Mouse (Mus musculus) G1E-ER4 (cell line): ENCODE data around the gene Lsp1. TPM values are rescaled to one million over a fixed set of nuclear protein-coding genes. Genes with fewer than 3 reads are reported as not detected.

Source experiments
- GATA1 ChIP-seq: IDR thresholded peaks from one replicate; pipeline ENCODE4 v1.8.0; 2012; ENCODE audit warnings: low read length, inconsistent platforms
- polyA plus RNA-seq: library from polyadenylated mRNA; stranded (reverse); fragments of >175 nt; gene quantifications from 2 replicates; pipeline ENCODE4 v1.2.3, GENCODE M21; 2012

Lsp1 gene
- polyA plus RNA-seq, 1 experiment, result not detected

- TF ChIP-seq GATA1, result no peak
These were observed 837 bp downstream of the Lsp1 start for GRCm38 (mm10) chr7:142461446-142461845.

GRCm38 (mm10) chr7:142462190-142462589 is 1.6 kb downstream of the Lsp1 start:
- TF ChIP-seq GATA1, result no peak

DNA sequence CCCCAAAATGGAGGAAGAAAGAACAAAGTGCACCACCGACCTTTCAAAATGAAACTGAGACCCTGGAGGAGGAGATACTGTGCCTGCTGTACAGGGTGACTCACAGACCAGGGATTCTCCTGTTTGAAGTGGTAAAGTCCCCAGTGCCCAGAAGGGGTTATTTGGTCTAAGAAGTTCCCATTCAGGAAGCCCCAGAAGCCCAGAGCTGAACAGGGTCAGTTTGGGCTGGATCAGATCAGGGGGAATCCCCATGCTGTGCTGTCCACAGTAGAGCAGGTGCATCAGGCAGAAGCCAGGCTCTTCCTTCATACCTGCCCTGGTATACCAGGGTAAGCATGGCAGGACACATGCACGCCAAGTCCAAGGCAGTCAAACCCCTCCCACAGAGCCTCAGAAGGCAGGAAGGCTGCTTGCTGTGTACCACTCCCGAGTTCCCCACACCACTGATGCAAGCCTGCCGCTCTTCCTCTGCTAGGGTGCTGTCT is 2.0 kb downstream of the Lsp1 start:
- TF ChIP-seq GATA1, result no peak

DNA sequence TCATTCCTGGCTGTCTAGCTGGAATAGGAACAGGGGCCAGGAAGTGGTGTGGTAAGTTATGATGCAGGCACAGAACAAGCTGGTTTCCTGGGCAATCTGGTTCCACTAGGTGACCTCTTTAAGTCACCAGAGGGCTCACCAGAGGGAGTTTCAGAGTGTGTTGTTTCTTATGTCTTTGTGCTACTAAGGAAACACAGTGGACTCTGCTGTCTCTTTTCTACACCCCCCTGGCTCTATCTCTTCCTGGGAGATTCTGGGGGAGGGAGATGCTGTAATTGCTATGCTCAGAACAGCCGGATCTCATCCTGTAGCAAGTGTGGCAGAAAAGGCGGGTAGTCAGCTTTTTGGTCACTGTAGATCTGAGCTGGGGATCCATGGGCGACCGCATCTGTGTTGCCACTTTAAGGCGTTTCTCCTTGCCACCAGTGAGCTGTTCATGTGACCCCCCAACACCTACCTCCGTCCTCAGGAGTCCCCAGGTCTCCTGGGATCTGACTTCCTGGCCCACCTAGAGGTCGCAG is 9.6 kb downstream of the Lsp1 start:
- no peak for TF ChIP-seq GATA1

DNA sequence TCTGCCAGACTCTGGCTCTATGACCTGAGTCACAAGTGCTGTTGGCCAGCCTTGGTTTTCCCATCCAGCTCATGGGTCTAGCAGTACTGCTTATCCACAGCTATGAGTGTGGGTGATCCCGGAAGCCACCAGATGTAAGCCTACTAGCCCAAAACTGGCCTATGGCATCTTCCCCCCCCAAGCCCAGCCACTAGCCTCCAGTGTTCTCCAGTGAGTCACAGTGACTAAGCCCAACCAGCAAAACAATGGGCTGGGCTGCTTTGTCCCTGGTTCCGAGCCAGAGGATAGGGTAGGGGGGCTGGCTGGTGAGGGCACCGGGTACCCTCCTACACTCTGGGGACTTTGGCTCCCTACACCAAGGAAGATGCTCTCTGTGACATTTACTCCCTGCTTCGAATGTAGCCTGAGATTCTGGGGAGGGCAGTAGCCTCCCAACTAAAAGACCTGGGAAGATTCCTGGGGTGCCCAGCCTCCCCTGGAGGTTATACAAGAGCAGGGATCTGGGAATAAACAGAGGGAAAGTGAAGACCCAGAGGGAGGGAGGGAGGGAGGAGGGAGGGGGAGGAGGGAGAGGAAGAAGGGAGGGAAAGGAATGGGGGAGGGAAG is 10.3 kb downstream of the Lsp1 start:
- no peak for TF ChIP-seq GATA1

DNA sequence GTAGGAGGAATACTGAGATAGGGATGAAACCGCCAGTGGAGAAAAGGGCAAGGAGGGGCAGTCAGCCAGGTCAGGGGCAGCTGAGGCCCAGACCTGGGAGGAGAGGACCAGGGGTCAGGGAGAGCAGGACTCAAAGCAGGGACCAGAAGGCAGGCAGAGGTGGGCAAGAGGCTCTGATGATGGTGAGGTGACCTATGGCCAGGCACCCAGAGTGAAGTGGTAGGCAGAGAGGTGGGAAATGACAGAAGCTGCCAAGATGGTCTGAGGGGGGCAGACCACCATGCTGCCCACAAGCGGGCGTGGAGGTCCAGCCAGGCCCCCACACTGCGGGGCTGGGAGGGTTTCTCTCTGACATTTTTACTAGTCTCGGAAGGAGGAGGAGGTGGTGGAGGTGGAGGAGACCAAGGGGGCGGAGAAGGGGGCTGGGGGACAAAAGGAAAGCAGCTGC is 10.8 kb downstream of the Lsp1 start:
- no peak for TF ChIP-seq GATA1

DNA sequence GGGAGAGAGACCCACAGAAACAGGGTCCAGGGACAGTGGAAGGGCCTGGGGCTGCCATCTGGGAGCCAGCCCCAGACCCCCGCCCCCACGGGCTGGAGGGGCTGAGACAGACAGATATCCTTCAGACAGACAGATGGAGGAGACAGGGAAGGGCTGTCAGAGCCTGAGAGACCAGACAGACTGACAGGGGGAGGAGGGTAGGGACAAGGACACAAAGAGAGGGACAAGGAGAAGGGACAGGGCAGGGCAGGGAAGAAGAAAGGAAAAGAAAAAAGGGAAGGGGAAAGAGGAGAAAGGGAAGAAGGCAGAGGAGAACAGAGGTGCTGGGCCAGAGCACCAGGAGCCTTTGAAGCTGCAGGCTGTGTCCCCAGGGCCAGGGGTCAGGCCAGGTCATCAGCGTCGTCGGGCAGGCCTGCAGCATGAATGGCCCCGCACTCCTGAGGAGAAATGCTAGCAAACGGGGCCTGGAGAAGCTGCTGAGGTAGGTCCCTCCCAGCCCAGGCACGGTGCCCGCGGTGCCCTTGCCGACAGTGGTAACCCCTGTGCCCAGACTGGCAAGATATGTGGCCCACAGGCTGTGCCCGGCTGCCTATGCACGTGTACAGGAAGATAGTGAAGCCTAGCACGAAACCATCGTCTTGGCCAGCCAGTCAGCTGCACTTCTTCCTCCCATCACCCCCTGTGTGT is 11.4 kb downstream of the Lsp1 start:
- no peak for TF ChIP-seq GATA1

DNA sequence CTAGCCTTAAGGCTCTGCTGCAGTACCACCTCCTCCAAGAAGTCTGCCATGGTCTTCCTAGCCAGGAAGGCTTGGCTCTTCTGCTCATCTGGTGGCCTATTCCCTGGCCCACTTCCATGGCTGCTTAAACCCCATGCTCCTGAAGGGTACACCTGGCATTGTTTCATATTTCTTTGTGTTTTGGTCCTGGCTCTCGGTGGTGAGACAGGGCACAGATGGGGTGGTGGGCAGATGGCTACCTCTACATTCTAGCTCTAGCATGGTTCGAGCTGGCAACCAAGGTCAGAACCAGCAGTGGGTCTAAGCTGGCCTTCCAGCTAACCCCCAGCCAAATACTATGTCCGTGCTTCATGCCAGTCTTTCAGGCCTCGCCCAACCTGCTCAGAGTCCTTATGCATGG is 12.3 kb downstream of the Lsp1 start:
- TF ChIP-seq GATA1, result no peak

- TF ChIP-seq GATA1, result no peak
These were observed 12.9 kb downstream of the Lsp1 start for GRCm38 (mm10) chr7:142473476-142473875.

GRCm38 (mm10) chr7:142474799-142475198 is 14.2 kb downstream of the Lsp1 start:
- no peak for TF ChIP-seq GATA1

DNA sequence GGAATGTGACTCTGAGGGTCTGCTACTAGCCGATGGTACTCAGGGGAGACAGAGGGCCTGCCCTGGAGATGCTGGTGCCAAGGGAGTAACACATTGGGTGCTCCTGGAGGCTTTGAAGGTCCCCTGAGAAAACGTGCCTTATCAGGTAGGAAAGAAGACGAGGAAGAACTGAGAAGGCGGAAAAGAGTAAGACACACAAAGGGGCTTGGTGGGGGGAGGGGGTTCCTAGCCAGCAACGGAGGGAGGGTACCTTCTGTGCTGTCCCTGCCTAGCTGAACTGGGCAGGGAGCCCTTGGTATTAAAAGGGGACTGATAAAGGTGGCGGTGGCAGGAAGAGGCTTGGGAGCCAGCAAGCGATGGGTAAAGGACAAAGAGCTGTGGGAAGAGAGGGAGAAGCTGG is 15.0 kb downstream of the Lsp1 start:
- TF ChIP-seq GATA1, result no peak

DNA sequence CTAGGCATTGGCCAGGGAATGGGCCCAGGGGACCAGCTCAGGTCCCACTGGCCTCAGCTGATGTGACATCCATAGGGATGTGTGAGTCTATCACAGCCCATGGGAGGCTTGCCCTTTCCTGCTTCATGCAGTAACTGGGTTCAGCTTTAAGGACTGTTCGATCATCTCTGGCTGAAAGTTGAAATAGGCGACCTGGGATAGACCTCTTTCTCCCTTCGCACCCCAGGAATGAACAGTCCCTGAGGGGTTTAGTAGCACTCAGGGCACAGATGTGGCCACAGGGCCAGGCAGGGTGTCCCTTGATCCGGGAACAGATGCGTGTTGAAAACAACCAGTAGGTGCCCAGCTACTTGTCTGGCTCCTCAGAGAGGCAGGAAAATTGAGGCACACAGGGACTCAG is 15.7 kb downstream of the Lsp1 start:
- TF ChIP-seq GATA1, result no peak

DNA sequence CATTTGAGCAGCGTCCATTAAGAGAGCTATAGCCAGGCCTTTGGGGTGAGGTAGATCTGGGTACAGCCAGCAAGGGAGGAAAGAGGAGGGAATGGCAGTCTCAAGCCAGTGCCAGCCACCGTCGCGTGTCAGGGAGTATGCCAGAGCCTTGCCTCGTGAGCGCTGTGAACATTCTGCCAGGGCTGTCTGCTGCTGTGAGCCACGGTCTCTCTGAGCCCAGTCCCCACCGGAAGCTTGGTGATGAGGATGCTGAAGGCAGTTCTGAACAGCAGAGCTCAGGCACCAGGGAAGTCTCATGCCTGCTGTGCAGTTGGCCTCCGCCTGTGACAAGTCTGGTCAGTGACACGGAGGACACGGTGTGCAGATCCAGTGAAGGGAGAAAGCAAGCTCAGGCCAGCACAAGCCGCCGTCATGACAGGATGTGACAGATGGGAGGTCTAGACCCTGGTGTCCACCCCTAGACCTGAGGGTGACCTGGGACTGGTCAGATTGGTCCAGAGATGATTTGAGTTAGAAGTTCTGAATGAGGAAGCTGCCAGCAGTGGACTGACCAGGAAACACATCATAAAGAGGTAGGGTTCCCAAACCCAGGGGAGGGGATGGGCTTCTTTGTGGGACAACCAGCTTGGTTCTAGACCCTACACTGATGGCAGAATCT is 16.3 kb downstream of the Lsp1 start:
- TF ChIP-seq GATA1, result no peak

GRCm38 (mm10) chr7:142478001-142478400 is 17.4 kb downstream of the Lsp1 start:
- TF ChIP-seq GATA1, result no peak

DNA sequence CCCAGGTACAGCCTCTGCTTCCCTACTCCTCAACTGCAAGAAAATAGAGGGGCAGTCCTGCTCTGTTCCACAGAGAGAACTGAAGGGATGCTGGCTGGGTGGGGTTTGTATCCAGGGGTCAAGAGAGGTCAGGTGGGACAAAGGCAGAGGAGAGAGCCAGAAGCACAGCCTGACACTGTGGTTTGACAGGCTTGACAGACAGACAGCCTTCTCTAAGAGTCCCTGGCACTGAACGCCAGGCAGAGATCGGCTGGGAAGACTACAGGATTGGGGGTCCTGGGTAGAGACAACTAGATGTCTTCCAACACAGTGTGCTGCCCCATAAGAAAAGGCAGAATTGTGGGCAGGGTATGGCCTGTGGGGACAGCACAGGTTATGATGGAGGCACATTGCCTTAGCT is 18.0 kb downstream of the Lsp1 start:
- no peak for TF ChIP-seq GATA1

GRCm38 (mm10) chr7:142479307-142479706 is 18.7 kb downstream of the Lsp1 start:
- no peak for TF ChIP-seq GATA1
